Mouse (Mus musculus) kidney, adult 2 months (tissue): ENCODE results near the gene Mgl2. TPM values are rescaled to one million over a fixed set of nuclear protein-coding genes. Genes with fewer than 3 reads are reported as not detected.
"Not testable (repeated sequence)": the region's sequence is repeated elsewhere in the genome, so short reads cannot be mapped to it uniquely, and the experiment has no call there.

Experiments
- DNase-seq: peaks from one replicate; pipeline ENCODE4 v3.0.0; 2021
- H3K27ac ChIP-seq: fragments of 200-500 bp; 2 replicates; pipeline ENCODE4 v1.5.1; 2012; ENCODE audit warnings: low read depth, low read length, control low read depth, inconsistent platforms; ENCODE audit not compliant: insufficient read depth
- H3K27me3 ChIP-seq: fragments of 200-500 bp; replicated peaks from 2 replicates; pipeline ENCODE4 v1.6.1; 2012; ENCODE audit warnings: mild to moderate bottlenecking, moderate library complexity, low read length, inconsistent platforms; ENCODE audit not compliant: control insufficient read depth, insufficient read depth
- H3K36me3 ChIP-seq: fragments of 200-500 bp; 2 replicates; pipeline ENCODE4 v1.6.1; 2012; ENCODE audit warnings: mild to moderate bottlenecking, moderate library complexity, low read length, inconsistent platforms; ENCODE audit not compliant: control insufficient read depth, insufficient read depth
- H3K4me1 ChIP-seq: fragments of 200-500 bp; 2 replicates; pipeline ENCODE4 v1.6.1; 2011; ENCODE audit warnings: low read length; ENCODE audit not compliant: control insufficient read depth, insufficient read depth
- H3K4me3 ChIP-seq: fragments of 200-500 bp; 2 replicates; pipeline ENCODE4 v1.5.1; 2011; ENCODE audit warnings: mild to moderate bottlenecking, low read depth, low read length, control low read depth; ENCODE audit not compliant: insufficient read depth
- CTCF ChIP-seq: fragments of 200-500 bp; conservative IDR thresholded peaks from 2 replicates; pipeline ENCODE4 v1.5.1; 2011; ENCODE audit warnings: low read depth, mild to moderate bottlenecking, control low read depth, low read length, moderate library complexity, mixed read lengths; ENCODE audit not compliant: insufficient read depth, insufficient read length
- POLR2A ChIP-seq: fragments of 200-500 bp; IDR thresholded peaks from one replicate; pipeline ENCODE4 v1.6.1; 2011; ENCODE audit warnings: low read depth, low read length, control low read depth
- WGBS: fragments of 180-500 bp; shearing (Covaris S2); methylation state at CpG from one replicate; pipeline ENCODE4 v1.1.7; 2018; 5-methylcytosine and 5-hydroxymethylcytosine counted together
- polyA plus RNA-seq: library from polyadenylated mRNA; depleted of rRNA; stranded (reverse); fragments of >200 nt; gene quantifications from 2 replicates; pipeline ENCODE4 v1.2.3, GENCODE M21; 2012

Mgl2 gene
- polyA plus RNA-seq, 1 experiment: 6.2 TPM

DNA sequence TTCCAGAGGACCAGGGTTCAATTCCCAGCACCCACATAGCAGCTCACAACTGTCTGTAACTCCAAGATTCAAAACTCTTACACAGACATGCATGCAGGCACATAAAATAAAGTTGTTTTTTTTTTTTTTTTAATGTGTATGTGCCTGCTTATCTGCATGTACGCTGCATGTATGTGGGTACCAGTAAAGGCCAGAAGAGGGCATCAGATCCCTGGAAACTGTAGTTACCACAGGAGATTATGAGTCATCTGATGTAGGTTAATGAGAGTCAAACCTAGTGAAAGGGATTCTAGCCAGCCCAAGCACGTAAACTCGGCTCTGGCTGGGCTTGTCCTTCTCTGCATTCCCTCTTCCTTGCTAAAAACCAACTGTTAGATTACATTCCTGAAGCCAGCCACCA is 20.9 kb downstream of the Mgl2 start:
- Histone ChIP-seq H3K4me1 (no peaks in the 10 kb centered on the region), H3K36me3 (no peaks in the 10 kb centered on the region), H3K27me3 (no peaks in the 10 kb centered on the region), H3K27ac (no peak overlapping the region), H3K4me3 (no peak overlapping the region)
- TF ChIP-seq CTCF: 0 out of 2 replicates have a peak, but pooled peaks have one; percentile 10
- TF ChIP-seq POLR2A: no peak
- 41% methylated on average over 3 of the region's 3 CpGs for WGBS
- DNase-seq: peak; percentile 74

- WGBS: no CpG with 5 or more reads among the region's 5 CpGs
- not testable (repeated sequence) for DNase-seq, H3K27me3 ChIP-seq, H3K4me1 ChIP-seq, H3K27ac ChIP-seq, H3K4me3 ChIP-seq, H3K36me3 ChIP-seq
These were observed 25.8 kb downstream of the Mgl2 start, which contains the start of gene Clec10a for GRCm38 (mm10) chr11:70155897-70156296. TSS of gene Clec10a (plus strand) at chr11:70156197.

DNA sequence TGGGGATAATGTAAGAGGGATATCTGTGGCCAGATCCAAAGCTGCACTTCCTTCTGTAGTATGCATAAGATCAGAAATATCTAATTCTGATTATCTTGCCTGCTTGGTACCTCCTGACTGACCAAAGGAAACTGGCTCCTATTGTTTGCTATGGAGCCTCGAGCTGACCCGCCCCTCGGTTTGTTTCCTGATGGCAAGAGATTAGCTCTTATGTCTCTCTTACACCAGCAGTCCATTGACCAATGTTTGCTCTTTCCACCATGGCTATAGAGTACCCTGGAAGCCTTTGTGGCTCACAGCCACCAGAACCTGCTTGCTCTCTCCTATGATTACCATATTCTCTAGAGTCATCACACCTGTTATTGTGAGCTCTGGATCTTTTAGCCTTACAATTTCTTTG is 32.2 kb downstream of the Mgl2 start:
- Histone ChIP-seq H3K27me3 (no peaks in the 10 kb centered on the region), H3K27ac (no peak overlapping the region), H3K36me3 (no peaks in the 10 kb centered on the region), H3K4me3 (no peak overlapping the region), H3K4me1 (no peaks in the 10 kb centered on the region)
- TF ChIP-seq CTCF: no peak
- no peak for TF ChIP-seq POLR2A
- no peak for DNase-seq
- WGBS: 71% methylated on average over 3 of the region's 3 CpGs

DNA sequence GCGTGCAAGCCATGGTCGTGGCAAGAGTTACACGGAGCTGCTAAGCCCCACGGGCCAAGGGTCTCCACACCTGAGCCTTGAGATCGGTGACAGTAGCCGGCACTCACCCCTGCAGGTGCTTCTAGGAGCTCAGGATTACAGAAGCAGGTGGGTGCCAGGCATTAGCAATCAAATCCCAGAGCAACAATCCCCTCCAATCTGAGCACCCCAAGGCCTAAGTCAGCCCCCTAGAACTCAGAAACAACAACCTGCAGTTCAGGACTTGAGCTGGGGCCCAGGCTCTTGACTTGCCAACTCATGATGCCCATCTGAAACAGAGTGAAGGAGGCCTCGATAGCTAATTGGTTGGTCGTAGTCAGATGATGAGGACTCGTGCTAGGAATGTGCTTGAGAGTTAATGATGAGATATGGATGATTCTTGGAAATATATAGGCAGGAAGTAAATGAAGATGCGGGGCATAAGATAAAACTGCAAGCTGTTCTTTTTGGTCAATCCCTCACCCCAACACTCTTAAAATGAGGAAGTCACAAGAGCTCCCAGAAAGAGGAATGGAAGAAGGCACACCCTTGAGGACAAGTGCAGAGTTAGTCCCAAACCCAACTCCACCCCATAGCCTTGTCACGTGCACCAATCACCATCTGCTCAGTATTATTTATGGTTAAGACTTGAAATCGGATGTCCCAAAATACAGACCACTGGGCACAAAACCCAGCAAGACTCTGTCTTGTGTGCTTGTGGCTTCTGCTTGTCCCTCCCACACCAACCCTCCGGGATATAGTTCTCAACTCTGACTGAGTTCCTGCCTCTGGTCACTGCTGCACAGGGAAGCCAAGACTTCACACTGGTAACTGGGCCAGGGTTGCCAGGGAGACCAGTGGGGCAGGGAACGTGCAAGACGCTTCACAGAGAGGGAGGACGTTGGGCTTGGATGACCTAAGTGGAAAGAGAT is 36.1 kb downstream of the Mgl2 start:
- Histone ChIP-seq H3K4me1 (0 out of 2 replicates have a peak, but pooled peaks cover 4% of the 10 kb centered on the region), H3K27ac (no peak overlapping the region), H3K36me3 (no peaks in the 10 kb centered on the region), H3K4me3 (no peak overlapping the region), H3K27me3 (no peaks in the 10 kb centered on the region)
- 74% methylated on average over 16 of the region's 16 CpGs for WGBS
- peak; percentile 7 for DNase-seq
- TF ChIP-seq POLR2A (no peak), CTCF (no peak)

DNA sequence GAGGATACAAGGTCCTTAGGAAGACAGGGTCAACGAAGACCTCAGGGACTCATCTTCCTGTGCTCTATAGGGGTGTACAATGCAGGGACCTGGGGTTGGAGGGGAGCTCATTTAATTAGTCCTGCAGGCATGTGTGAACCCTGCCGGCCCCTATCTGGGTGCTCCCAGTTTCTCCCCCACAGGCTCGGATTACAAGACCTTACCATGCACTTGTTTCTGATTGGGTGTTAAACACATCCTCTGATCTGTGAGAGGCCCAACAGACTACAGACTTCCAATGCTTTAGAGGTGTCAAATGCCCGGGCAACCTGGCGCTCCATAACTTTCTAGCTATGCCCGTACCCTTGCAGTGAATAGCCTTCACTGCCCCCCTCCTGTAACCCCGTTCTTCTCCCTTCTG is 38.0 kb downstream of the Mgl2 start:
- 61% methylated on average over 7 of the region's 7 CpGs for WGBS
- no peak overlapping the region for H3K27ac ChIP-seq
- no peak for DNase-seq
- no peaks in the 10 kb centered on the region for H3K36me3 ChIP-seq
- no peaks in the 10 kb centered on the region for H3K27me3 ChIP-seq
- 0 out of 2 replicates have a peak, but pooled peaks cover 4% of the 10 kb centered on the region for H3K4me1 ChIP-seq
- H3K4me3 ChIP-seq: no peak overlapping the region
- TF ChIP-seq POLR2A (no peak), CTCF (no peak)

- not testable (repeated sequence) for H3K27ac ChIP-seq, DNase-seq, H3K27me3 ChIP-seq, H3K4me3 ChIP-seq, H3K36me3 ChIP-seq, H3K4me1 ChIP-seq
- WGBS: 91% methylated on average over 7 of the region's 7 CpGs
These were observed 39.3 kb downstream of the Mgl2 start for GRCm38 (mm10) chr11:70169471-70169870.

DNA sequence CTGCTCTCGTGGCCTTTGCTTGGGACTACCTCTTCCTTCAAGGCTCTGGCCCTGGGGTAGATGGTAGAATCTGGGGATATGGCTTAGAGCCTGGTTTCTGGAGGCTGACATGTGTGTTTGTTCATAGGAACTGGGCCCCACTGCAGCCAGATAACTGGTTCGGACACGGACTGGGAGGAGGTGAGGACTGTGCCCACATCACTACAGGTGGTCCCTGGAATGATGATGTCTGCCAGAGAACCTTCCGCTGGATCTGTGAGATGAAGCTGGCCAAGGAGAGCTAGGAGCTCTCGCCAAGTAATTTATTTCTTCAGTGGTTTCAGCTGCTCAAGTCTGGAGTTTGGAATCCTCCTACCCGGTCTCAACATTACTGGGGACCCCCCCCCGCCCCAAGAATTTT is 40.2 kb downstream of the Mgl2 start:
- Histone ChIP-seq H3K4me1 (peaks cover 6% of the 10 kb centered on the region; the same call in 1 of the 2 replicates), H3K27ac (no peak overlapping the region), H3K4me3 (no peak overlapping the region), H3K27me3 (no peaks in the 10 kb centered on the region), H3K36me3 (no peaks in the 10 kb centered on the region)
- DNase-seq: no peak
- 82% methylated on average over 7 of the region's 7 CpGs for WGBS
- TF ChIP-seq CTCF: no peak
- TF ChIP-seq POLR2A: no peak
